Mouse (Mus musculus): ENCODE data around the gene Kcnma1.

Kcnma1 gene

DNA sequence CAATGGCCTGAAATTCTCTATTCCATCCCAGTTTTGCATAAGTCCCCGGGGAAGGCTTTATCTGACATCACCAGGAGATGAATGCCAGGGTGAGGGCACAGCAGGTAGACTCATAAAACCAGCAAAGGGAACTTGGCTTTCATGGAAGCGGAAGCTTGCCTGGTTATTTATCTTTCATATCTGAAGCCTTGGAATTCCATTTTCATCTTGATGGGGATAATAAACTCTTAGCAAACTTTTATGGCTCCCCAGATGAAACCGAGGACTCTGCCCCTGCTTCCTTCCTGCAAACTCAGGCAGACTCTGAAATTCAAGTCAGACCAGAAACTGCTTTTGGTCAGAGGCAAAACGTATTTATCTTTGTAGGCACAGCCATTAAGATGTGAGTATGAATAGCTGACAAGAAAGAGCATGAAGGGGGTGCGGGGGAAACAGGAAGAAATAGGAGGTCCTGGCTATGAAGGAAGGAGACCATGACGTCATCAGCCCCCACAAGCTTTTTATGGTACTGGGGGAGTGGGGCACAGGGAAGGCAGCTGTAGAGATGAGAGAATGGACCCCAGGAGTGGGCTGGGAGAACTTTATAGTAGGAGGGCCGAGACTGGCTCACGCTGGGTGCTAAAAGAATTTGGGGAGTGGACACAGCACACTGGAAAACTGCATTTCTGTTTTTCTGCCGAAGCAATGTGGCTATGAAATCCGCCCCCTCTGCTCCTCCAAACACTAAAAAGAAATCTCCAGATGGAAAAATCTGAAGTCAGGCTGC, 228.2 kb downstream of the Kcnma1 start:
- no peak for DNase-seq (ENCODE audit: extremely low spot score, low spot score)

DNA sequence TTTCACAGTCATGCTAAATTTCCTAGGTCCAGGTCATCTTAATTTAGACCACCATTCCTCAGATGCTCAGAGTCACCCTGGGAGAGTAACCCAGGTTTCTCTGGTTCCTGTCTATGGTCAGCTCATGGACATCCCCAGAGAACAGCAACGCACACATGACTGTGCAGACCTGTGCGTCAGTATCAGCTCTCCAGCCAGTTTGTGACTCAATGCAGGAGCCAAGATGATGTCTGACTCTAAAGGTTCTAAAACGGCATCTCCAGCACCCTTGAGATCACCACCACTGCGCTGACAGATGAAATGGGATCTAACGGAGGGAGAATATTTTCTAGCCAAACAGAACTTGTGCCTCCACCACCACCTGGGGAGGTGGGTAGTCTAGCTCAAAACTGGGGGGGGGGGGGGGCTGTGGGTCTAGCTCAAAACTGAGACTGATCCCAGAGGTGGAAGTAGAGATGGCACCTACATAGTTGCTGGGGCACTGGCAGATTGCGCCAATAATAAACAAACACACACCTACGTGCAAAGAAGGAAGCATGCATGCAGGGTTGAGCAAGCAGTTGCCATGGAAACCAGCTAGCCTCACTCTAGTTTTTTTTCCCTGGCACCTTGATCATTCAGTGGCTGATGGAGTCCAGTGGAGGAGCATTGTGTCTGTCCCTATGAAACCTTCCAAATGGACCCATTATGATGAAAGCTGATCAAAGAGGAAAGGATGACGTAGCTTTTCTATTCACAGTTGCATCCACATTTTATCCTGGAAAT, 231.3 kb downstream of the Kcnma1 start:
- no peak for DNase-seq (ENCODE audit: extremely low spot score, low spot score)

DNA sequence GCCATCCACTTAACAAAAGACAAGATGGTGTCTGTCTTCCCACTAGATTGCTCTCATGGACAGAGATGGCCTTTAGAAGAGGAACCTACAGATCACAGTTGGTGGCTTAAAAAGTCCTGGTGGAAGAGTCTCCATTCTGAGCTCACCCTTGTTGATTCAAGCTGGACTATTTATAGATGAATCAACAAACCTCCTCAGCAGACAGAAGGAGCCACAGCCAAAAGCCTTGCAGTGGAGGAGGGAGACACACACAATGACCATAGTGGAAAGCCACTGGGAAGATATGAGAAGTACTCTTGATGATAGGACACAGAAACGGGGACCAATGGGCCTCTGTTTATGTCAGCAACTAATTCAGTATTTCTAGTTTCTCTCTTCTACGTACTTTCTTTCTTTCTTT, 239.7 kb downstream of the Kcnma1 start:
- no peak for DNase-seq (ENCODE audit: extremely low spot score, low spot score)

DNA sequence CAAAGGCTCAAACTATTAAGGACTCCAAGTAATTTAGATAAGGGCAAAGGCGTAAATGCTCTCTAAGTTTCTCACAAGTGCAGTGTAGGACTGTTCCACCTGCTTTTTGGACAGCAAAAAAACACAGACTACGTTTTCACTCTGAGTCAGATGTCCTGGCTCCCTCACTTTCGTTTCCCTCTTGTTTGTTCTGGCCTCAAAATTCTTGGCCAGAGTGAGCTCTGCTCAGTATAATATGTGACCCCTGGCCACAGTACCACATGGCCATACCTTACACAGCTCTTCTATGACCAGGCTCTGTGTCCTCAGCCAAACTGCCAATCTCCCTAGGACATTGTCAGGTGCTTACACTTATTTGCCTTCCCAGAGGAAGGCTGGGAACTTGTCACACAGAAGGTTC, 241.6 kb downstream of the Kcnma1 start:
- no peak for DNase-seq (ENCODE audit: extremely low spot score, low spot score)

DNA sequence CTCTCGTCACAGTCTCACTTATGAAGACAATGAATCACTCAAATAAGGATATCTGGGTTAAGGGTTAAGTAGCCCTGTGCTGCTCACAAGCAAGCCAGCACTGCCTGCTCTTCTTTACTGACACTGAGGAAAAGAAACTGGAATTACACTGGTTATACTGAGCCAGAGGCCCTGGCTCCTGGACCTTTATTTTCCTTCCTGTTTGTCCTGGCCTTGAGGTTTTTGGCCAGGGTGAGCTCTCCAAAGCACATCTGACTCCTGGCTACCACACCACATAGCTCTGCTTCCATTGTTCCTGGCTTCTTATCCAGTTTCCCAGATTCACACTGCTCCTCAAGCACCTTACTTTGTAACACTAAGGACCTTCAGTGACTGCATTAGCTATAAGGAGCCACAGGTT, 242.5 kb downstream of the Kcnma1 start:
- DNase-seq (ENCODE audit: extremely low spot score, low spot score): no peak

DNA sequence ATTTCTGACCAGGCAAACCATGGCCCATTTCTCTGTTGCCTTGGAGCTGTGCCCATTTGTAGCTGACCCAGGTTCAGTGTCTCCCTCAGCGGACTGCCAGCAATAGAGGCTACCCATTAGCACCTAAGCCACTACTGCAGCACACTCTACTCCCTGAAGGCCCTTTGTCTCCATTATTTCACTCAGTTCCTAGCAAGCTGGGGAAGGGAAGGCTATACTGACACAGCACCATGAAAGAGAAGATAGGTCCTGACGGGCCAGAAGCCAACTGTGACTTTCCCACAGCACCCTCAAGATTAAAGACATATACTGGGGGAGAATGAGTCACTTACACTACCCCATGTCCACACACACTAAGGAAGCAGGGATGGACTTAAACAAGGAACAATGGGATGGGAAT, 251.8 kb downstream of the Kcnma1 start:
- no peak for DNase-seq (ENCODE audit: extremely low spot score, low spot score)

DNA sequence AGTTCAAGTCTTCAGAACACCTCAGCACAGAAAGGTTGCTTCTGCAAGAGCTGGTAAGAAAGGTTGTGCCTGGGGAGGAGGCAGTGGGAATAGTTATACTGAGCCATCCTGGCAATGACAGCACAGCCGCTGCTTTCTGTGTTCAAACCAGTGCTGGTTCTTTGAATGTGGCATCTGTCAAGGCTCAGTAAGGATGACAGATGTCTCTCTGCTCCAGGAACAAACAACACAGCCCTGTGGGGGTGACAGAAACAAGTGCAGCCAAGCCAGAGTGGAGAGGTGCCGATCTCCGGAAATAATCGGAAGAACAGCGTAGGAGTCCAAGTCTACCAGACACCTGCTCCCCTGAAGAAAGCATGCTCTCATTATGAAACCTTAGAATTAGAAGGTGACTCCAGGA, 254.7 kb downstream of the Kcnma1 start:
- DNase-seq (ENCODE audit: extremely low spot score, low spot score): no peak

DNA sequence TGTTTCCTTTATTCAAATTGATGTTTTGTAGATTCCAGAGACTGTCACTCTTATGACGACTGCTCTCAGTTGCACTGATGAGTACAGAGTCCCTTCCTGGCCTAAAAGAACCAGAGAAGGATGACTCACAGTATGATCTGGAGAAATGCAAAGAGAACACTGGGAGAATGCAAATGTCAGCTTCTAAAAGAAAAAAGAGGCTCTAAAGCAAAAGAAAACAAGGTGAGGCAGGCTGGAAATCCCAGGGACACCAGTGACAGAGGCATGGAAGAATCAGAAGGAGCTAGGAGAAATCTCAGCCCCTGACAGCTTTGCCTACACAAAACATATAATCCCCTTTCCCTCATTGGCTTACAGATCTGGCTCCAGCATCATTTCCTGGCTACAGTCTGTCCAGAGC, 255.9 kb downstream of the Kcnma1 start:
- no peak for DNase-seq (ENCODE audit: extremely low spot score, low spot score)

DNA sequence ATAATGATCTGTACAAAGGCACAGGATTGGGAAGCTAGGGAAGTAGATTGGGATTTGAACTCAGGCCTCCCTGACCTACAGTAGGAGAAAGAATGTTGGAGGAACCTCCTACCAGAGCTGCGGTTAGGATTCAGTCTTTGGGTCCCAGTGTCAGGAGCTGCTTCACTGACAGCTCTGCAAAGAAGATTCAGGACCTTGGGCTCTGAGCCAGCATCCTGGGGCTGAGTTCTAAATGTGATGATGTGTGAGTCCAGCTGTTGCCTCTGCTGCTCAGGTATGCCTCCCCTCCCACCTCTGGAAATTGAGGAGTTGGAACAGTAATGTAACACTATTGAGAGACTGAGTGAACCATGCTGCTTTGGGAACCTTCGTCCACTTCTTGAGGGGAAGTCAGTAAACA, 266.3 kb downstream of the Kcnma1 start:
- DNase-seq (ENCODE audit: extremely low spot score, low spot score): no peak

DNA sequence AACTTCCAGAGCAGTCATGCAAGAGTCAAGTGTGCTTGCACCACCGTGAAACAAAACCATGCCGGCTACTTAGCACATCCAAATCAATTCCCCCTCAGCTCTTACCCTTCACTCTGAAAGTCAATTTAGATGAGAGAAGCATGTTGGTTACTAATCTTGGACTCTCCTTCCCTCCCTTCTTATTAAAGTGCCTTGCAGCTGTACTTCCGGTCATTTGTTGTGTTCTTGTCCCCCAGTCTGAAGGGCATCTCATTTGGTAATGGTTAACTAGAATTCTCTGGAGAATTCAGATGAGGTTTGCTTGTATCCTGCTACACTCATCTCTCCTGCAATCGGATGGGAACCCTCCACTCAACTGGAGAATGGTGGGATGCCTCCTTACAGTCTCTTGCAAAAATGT, 267.3 kb downstream of the Kcnma1 start:
- DNase-seq (ENCODE audit: extremely low spot score, low spot score): no peak

DNA sequence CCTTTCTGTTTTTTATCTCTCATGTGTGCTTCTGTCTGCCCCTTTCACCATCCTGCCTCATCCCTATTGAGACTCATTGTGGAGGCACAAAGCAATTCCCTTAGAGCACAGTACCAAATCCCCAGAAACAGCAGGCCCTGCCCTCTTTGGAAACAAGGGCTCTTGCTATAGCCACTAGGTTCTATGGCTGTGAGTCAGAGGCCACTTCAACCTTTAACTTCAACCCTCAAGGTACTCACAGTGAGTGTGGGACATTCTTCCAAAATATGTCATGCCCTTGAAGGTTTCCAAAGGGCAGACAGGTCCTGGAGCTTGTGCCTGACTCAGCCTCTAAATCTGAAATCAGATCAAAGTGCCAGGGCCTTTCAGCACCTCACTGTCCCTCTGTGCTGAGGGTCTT, 272.8 kb downstream of the Kcnma1 start:
- no peak for DNase-seq (ENCODE audit: extremely low spot score, low spot score)

DNA sequence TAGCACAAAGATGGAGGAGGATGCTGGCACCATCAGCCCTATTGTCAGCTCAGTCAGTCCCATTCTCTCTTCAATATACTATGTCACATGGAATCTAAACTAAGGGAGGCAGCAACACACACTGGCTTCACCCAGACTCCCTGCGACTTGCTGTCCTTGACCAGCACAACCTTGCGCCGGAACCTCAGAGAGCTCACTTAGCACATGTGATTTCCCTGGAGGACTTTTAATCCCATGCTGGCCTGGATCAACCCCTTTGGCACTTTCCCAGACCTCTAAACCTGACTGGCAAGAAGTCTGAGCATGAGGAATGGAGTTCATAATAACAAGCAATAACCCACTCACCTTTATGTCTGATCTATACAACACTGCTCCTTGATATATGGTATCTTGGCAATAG, 280.1 kb downstream of the Kcnma1 start:
- no peak for DNase-seq (ENCODE audit: extremely low spot score, low spot score)

DNA sequence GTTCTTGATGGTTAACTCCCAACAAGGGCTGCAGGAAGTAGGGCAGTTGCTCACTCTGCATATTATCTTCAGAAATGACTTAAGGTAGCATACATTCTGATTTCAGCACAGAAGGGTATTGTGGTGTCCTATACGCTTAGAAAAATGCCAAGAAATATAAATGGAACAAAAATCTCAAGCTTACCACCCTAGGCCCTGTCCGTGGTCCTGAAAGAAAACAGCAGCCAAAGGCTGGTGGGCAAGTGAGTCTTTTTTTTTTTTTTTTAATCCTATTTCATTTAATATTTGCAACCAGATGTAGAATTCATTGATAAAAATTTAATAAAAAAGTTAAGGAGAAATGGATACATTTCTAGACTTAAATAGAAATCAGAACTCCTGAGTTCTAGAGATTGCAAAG, 284.9 kb downstream of the Kcnma1 start:
- peak; percentile 42 for DNase-seq (ENCODE audit: extremely low spot score, low spot score)

DNA sequence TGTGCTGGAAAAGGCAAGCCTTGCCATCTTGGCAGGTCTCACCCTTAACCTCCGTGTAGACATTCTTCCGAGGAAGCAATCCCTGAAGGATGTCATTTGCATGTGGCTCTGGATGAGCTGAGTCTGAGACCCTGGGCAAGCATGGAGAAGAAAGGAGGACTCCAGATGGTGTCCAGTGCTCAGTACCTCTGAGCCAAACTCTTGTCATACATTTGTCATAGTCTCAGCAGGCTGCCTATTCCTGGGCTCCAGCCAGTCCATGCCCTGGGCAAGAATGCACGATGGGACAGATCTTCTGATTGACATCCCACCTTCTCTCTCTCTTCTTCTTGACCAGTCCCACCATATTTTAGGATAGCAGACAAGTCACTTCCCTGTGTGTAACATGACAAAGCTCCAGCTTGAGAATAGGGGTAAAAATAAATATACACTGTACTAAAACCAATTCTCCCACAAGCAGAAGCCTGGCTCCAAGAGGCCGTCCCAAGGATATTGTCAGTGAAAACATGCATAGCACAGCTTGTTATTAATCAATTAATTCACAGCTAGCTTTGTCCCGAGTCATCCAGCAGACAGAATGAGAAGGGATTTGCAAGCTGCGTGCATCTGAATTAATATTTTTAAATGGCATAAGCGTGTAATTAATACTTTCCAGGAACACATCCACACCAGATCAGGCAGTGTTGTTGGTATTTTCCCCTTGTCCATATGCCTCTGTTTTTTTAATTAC, 290.4 kb downstream of the Kcnma1 start:
- no peak for DNase-seq (ENCODE audit: extremely low spot score, low spot score)

DNA sequence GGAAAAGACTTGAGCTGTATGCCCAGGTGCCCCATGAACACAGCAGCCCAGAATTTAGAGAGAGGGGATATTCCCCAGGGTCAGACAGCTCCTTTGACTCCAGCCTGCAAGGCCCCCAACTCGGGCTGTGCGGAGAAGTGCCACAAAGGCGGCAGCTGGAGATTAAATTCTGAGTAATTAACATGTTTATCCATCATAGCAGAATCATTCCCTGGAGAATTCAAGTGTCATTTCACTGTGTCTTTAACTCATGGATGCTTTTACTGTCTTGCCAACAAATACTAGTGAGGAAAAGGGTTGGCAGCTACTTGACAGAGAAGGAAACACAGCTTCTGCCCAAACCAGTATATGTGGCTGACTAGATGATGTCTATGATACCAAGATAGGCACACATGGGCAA, 295.0 kb downstream of the Kcnma1 start:
- no peak for DNase-seq (ENCODE audit: extremely low spot score, low spot score)

DNA sequence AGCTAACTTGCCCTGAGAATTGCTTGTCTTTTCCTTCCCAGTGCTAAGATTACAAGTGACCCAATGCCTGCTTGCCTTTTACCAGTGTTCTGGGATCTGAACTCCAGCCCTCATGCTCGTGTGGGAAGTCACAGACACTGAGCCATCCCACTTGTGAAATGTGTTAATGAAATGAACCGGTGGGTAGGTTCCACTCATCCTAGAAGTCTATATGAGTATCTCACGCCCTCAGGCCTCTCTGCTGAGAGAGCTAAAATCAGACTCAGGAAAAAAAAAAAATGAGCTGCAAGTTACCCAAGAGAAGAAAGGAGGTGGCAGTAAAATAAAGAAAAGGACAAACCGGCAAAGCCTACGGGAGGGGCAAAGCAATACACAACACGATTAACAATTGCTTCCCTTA, 295.6 kb downstream of the Kcnma1 start:
- no peak for DNase-seq (ENCODE audit: extremely low spot score, low spot score)

DNA sequence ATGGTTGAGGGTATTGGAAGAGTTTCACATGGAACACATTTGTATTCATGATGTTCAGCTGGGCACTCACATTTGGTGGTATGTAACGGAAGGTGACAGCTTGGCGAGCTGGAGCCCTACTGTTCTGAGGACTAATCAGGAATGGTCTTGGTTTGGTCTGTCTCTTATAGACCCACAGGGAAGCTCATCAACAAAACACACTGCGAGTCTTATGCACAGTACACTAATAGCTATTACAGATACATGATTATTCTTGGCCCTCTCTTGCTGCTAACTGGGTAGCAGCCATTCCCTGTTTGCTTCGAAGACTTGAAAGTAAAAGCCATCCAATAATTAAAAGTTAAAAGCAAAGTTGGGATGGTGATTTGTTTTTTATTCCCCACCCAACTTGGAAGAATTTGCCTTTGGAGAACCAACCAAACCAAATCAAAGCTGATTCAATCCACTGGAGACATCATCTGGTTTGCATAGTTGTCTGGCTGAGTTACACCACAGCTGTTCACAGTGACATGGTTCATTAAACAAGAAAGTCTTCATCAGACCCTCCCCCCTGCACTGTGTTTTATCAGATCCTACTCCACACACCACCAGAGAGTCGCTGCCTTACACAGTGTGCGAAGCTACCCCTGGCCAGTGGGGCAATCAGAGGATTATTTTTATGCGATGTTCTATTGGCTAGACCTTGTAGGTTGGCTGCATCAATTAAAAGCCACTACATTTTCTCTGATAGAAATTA, 299.7 kb downstream of the Kcnma1 start:
- no peak for DNase-seq (ENCODE audit: extremely low spot score, low spot score)

DNA sequence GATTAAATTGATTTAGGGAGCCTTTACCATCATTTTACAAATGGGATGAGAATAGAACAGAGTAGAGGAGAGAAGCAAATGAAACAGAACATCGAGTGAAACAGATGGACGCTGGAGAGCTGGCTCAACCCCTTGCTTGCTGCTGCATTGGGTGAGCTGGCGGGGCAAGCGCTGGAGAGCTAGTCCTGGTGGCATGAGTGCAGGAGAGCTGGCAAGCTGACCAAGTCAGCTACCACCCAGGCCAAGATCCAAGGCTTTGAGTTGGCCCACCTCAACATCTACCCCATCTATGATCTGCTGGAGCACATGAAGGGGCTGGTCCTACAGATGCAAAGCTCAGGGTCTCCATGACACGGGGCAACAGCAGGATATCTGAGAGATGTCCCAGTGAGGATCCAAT, 301.4 kb downstream of the Kcnma1 start:
- DNase-seq (ENCODE audit: extremely low spot score, low spot score): no peak

DNA sequence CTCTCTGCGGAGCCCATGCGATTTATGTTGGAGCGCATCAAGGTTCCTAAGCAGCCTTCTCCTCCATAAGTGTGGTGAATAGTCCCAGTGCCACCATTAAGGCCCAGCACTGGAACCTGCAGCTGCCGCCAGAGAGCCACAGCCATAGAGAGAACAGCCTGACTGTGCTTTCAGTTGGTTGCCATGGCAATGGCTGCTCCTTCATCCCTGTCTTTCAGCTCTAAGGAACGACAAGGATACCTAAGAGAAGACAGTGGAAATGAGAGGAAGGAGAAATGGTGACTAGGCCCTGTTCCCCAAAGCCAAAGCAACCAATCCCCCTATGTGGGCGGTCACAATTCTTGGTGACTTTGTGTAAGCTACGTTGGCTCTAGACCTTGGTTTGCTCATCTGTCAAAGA, 303.3 kb downstream of the Kcnma1 start:
- DNase-seq (ENCODE audit: extremely low spot score, low spot score): no peak

DNA sequence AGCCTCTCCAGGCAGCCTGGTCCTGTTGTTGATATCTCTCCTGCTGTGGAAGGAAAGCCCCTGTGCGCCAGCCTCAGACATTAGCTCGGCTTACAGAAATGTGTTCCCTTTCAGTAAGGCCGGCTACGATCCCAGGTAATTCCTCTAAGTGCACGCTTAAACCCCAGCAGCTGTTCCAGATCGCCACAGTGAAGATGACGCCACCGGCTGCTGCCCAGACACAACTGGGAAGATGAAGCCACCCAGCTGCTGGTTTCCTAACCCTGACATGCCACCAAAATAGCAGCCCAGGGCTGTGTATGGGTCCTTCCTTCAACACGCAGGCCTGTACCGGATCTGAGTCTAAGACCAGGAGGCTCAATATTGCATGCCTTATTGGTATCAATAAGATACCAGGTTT, 307.5 kb downstream of the Kcnma1 start:
- DNase-seq (ENCODE audit: extremely low spot score, low spot score): no peak

DNA sequence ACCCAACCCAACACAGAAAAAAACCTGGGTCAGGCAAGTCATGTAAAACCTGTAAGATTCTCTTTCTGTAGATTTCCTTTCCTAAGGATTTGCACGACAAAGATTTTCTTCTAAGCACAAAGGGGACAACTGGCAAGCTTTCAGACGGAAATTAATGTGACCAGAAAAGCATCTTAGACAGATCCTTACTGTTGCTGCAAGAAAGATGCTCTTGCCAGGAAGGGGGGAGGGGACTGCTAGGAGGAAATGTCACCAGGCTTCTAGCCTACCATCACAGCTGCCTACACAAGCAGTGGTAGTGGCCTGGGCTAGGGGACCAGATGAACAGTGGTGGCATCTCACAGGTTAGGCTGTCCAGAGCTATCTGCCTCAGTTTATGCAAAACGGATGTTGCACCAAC, 308.6 kb downstream of the Kcnma1 start:
- no peak for DNase-seq (ENCODE audit: extremely low spot score, low spot score)

DNA sequence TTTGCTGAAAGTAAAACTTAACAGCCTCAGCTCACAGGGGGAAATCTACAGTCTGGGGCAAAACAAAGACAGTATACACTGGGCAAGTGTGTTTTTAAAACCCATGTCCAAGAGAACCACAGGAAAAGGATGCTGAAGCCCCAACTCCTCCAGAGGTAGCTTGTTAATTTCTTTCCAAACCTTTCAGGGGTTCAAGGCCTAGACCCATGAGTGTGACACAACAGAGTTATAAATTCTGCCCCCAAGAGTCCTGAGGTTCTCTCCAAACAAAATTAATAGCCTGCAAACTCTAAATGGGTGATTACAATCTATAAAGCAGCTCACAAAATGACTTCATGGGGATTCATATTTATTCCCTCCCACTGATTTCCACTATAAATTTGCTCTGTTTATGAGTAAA, 310.0 kb downstream of the Kcnma1 start:
- DNase-seq (ENCODE audit: extremely low spot score, low spot score): no peak
